Mouse (Mus musculus) CH12.LX (cell line): ENCODE results near the gene Gpx8. TPM values are rescaled to one million over a fixed set of nuclear protein-coding genes. Genes with fewer than 3 reads are reported as not detected.

Experiments used
- DNase-seq: peaks from one replicate; pipeline ENCODE4 v3.0.0-alpha.2; 2013; ENCODE audit errors: extremely low read depth
- H3K27ac ChIP-seq: 2 replicates; pipeline ENCODE4 v1.5.1; 2012; ENCODE audit warnings: low read depth, mild to moderate bottlenecking, control low read depth, moderate library complexity; ENCODE audit not compliant: insufficient read depth
- H3K27me3 ChIP-seq: replicated peaks from 2 replicates; pipeline ENCODE3; 2012; ENCODE audit warnings: inconsistent platforms
- H3K36me3 ChIP-seq, 2 experiments: replicated peaks in 1 of 2; 2 replicates each; pipeline versions ENCODE3 to v1.6.1; 2012; ENCODE audit warnings: inconsistent platforms in 1 of 2, low read length in 1 of 2, mild to moderate bottlenecking in 1 of 2, mixed read lengths in 1 of 2, moderate library complexity in 1 of 2; ENCODE audit not compliant: control insufficient read depth in 1 of 2, insufficient read depth in 1 of 2
- H3K4me1 ChIP-seq, 2 experiments: 2 replicates each; pipeline ENCODE4 v1.6.1; 2012; ENCODE audit warnings: inconsistent platforms in 1 of 2, moderate library complexity in 1 of 2; ENCODE audit not compliant: insufficient read depth in 2 of 2, control insufficient read depth in 1 of 2
- H3K4me2 ChIP-seq: 2 replicates; pipeline ENCODE4 v1.6.1; 2012; ENCODE audit warnings: low read depth, mild to moderate bottlenecking, control low read depth; ENCODE audit not compliant: poor library complexity, insufficient read depth, severe bottlenecking
- H3K4me3 ChIP-seq, 3 experiments: fragments of 150-350 bp in 1 of 3; sonication (generic) in 1 of 3; replicated peaks in 1 of 3; 2 replicates each; pipeline versions ENCODE3 to v1.5.1; 2011 to 2012; ENCODE audit warnings: low read depth in 2 of 3, low read length in 2 of 3, mild to moderate bottlenecking in 2 of 3, moderate library complexity in 2 of 3, control low read depth in 1 of 3, improper control_type of control experiment in 1 of 3, inconsistent platforms in 1 of 3, mixed read lengths in 1 of 3; ENCODE audit not compliant: poor library complexity in 1 of 3
- H3K79me2 ChIP-seq: replicated peaks from 2 replicates; pipeline ENCODE4 v1.6.1; 2012; ENCODE audit warnings: mild to moderate bottlenecking, moderate library complexity; ENCODE audit not compliant: control insufficient read depth, poor library complexity, insufficient read depth, severe bottlenecking; ENCODE audit errors: extremely low read depth
- H3K9ac ChIP-seq: 2 replicates; pipeline ENCODE4 v1.6.1; 2012; ENCODE audit warnings: low read depth, mild to moderate bottlenecking, control low read depth, moderate library complexity; ENCODE audit not compliant: insufficient read depth
- H3K9me3 ChIP-seq: replicated peaks from 2 replicates; pipeline ENCODE3; 2012; ENCODE audit warnings: low read length, inconsistent platforms, mixed read lengths
- BHLHE40 ChIP-seq: IDR thresholded peaks from 2 replicates; pipeline ENCODE4 v1.6.1; 2011; ENCODE audit warnings: mild to moderate bottlenecking, low read depth, low read length, improper control_type of control experiment
- CHD1 ChIP-seq: IDR thresholded peaks from 2 replicates; pipeline ENCODE4 v1.6.1; 2012; ENCODE audit warnings: low read depth, low read length, improper control_type of control experiment, inconsistent platforms
- CHD2 ChIP-seq: IDR thresholded peaks from 2 replicates; pipeline ENCODE4 v1.6.1; 2011; ENCODE audit warnings: low read length, improper control_type of control experiment
- E2F4 ChIP-seq: IDR thresholded peaks from 2 replicates; pipeline ENCODE4 v1.6.1; 2011; ENCODE audit warnings: low read depth, low read length, improper control_type of control experiment; ENCODE audit not compliant: insufficient replicate concordance
- ELF1 ChIP-seq: IDR thresholded peaks from 2 replicates; pipeline ENCODE4 v1.6.1; 2014; ENCODE audit warnings: low read depth, mild to moderate bottlenecking, inconsistent platforms, low read length, improper control_type of control experiment
- EP300 ChIP-seq: IDR thresholded peaks from 2 replicates; pipeline ENCODE4 v1.6.1; 2011; ENCODE audit warnings: low read length, improper control_type of control experiment
- GABPA ChIP-seq: IDR thresholded peaks from 2 replicates; pipeline ENCODE4 v1.6.1; 2012; ENCODE audit warnings: low read depth, low read length, improper control_type of control experiment, inconsistent platforms; ENCODE audit not compliant: insufficient replicate concordance
- HCFC1 ChIP-seq: IDR thresholded peaks from 2 replicates; pipeline ENCODE4 v1.6.1; 2012; ENCODE audit warnings: low read depth, mild to moderate bottlenecking, inconsistent platforms, low read length, improper control_type of control experiment
- IRF4 ChIP-seq: IDR thresholded peaks from 2 replicates; pipeline ENCODE4 v1.6.1; 2014; ENCODE audit warnings: low read depth, mild to moderate bottlenecking, inconsistent platforms, low read length, improper control_type of control experiment
- JUND ChIP-seq: conservative IDR thresholded peaks from 2 replicates; pipeline ENCODE4 v1.6.1; 2011; ENCODE audit warnings: low read depth, low read length, improper control_type of control experiment
- MAX ChIP-seq: IDR thresholded peaks from 2 replicates; pipeline ENCODE4 v1.6.1; 2011; ENCODE audit warnings: low read length, improper control_type of control experiment
- MAZ ChIP-seq: IDR thresholded peaks from 2 replicates; pipeline ENCODE4 v1.6.1; 2012; ENCODE audit warnings: low read depth, mild to moderate bottlenecking, inconsistent platforms, low read length, improper control_type of control experiment, moderate library complexity
- MXI1 ChIP-seq: IDR thresholded peaks from 2 replicates; pipeline ENCODE4 v1.6.1; 2011; ENCODE audit warnings: mild to moderate bottlenecking, low read depth, low read length, improper control_type of control experiment
- NELFE ChIP-seq: IDR thresholded peaks from 2 replicates; pipeline ENCODE4 v1.6.1; 2011; ENCODE audit warnings: low read depth, low read length, improper control_type of control experiment
- RAD21 ChIP-seq: IDR thresholded peaks from 2 replicates; pipeline ENCODE4 v1.6.1; 2011; ENCODE audit warnings: low read depth, mild to moderate bottlenecking, low read length, improper control_type of control experiment, moderate library complexity
- SMC3 ChIP-seq: IDR thresholded peaks from 2 replicates; pipeline ENCODE4 v1.6.1; 2011; ENCODE audit warnings: low read depth, low read length, improper control_type of control experiment
- TCF12 ChIP-seq: IDR thresholded peaks from 2 replicates; pipeline ENCODE4 v1.6.1; 2014; ENCODE audit warnings: low read depth, mild to moderate bottlenecking, inconsistent platforms, low read length, improper control_type of control experiment
- USF1 ChIP-seq: IDR thresholded peaks from 2 replicates; pipeline ENCODE4 v1.6.1; 2014; ENCODE audit warnings: low read depth, mild to moderate bottlenecking, inconsistent platforms, low read length, improper control_type of control experiment
- USF2 ChIP-seq: conservative IDR thresholded peaks from 2 replicates; pipeline ENCODE4 v1.6.1; 2011; ENCODE audit warnings: low read depth, low read length, improper control_type of control experiment
- ZC3H11A ChIP-seq: IDR thresholded peaks from 2 replicates; pipeline ENCODE4 v1.6.1; 2012; ENCODE audit warnings: low read depth, mild to moderate bottlenecking, inconsistent platforms, low read length, improper control_type of control experiment
- ZKSCAN1 ChIP-seq: IDR thresholded peaks from 2 replicates; pipeline ENCODE4 v1.6.1; 2012; ENCODE audit warnings: low read depth, inconsistent platforms, low read length, improper control_type of control experiment, borderline replicate concordance
- ZNF384 ChIP-seq: IDR thresholded peaks from 2 replicates; pipeline ENCODE4 v1.6.1; 2012; ENCODE audit warnings: low read depth, low read length, improper control_type of control experiment, inconsistent platforms
- dilution Hi-C: fragments of 300-500 bp; cut with MboI; formaldehyde crosslinking; loops from 2 replicates; pipeline ENCODE4 v1.14.3; 2020; ENCODE audit warnings: low sequenced_read_pairs; ENCODE audit not compliant: extremely low pct_unique_long_range_greater_than_20kb, extremely low pct_ligation_motif_present
- in situ Hi-C: fragments of 300-500 bp; cut with MboI; formaldehyde crosslinking; loops from 3 replicates; pipeline ENCODE4 v1.14.3; 2019; ENCODE audit warnings: low sequenced_read_pairs, low pct_ligation_motif_present, low pct_unique_long_range_greater_than_20kb, mixed read lengths
- polyA plus RNA-seq: library from polyadenylated mRNA; unstranded; fragments of >175 nt; gene quantifications from 2 replicates; pipeline ENCODE4 v1.2.1, GENCODE M21; 2012; ENCODE audit warnings: low read depth; ENCODE audit not compliant: insufficient read length
- total RNA-seq, 2 experiments: library from RNA; depleted of rRNA; stranded (reverse); fragments of 300-350 nt in 1 of 2; fragments of >200 nt in 1 of 2; gene quantifications; 2 replicates each; pipeline ENCODE4 v1.2.3; 2012 to 2014

Gpx8 gene
- total and polyA plus RNA-seq, 3 experiments: not detected

DNA sequence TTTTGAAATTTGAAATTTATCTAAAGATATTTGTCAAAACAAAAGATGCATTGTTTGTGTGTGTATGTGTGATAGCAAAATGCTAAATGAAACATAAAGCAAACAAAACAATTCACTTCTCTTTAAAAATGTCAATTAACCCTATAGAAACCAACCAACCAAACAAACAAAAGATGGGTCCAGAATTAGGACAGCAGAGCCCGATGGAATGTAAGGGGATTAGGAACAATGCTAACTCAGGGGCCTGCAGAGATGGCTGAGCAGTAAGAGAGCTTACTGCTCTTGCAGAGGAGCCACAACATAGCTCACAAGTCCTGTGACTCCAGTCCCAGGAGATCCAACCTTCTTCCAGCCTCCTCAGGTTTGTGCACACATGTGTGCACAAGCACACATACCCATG is 35.9 kb upstream of the Gpx8 start:
- Histone ChIP-seq H3K4me3 (no peak overlapping the region), H3K36me3 (no peaks in the 10 kb centered on the region), H3K27ac (no peak overlapping the region), H3K79me2 (no peaks in the 10 kb centered on the region), H3K27me3 (no peaks in the 10 kb centered on the region), H3K4me2 (no peak overlapping the region), H3K4me1 (no peaks in the 10 kb centered on the region), H3K9ac (no peak overlapping the region), H3K9me3 (no peaks in the 10 kb centered on the region)
- TF ChIP-seq NELFE (no peak), JUND (no peak), EP300 (no peak)
- no peak for DNase-seq
- in situ Hi-C loops: no loop called here
- dilution Hi-C loops: no loop called here

DNA sequence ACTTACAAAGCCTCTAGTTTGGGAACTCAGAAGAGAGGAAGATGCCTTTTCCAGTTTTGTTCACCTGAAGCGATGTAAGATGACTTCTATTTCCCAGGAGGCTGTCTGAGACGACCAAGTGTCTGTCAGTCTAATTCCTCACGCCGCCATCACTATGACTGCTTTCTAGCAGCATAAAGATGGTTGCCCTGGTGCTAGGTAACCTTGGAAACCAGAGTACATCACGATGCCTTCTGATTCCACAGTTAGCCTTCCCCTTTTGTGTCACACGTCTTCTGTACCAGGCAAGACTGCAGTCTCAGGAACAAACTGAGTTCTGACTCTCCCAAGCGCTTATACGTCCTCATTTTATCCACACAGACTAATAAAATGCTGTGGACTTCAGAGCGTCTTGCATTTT is 32.8 kb upstream of the Gpx8 start:
- in situ Hi-C loops (no loop called here), dilution Hi-C loops (no loop called here)
- no peaks in the 10 kb centered on the region for H3K27me3 ChIP-seq
- H3K36me3 ChIP-seq: no peaks in the 10 kb centered on the region
- TF ChIP-seq NELFE (no peak), HCFC1 (no peak), EP300 (no peak), RAD21 (no peak), ZC3H11A (no peak), IRF4 (no peak), MXI1 (no peak)
- DNase-seq: no peak
- H3K9me3 ChIP-seq: no peaks in the 10 kb centered on the region
- H3K79me2 ChIP-seq: no peaks in the 10 kb centered on the region
- no peak overlapping the region for H3K9ac ChIP-seq
- H3K4me2 ChIP-seq: no peak overlapping the region
- no peaks in the 10 kb centered on the region for H3K4me1 ChIP-seq
- no peak overlapping the region for H3K4me3 ChIP-seq
- H3K27ac ChIP-seq: no peak overlapping the region

DNA sequence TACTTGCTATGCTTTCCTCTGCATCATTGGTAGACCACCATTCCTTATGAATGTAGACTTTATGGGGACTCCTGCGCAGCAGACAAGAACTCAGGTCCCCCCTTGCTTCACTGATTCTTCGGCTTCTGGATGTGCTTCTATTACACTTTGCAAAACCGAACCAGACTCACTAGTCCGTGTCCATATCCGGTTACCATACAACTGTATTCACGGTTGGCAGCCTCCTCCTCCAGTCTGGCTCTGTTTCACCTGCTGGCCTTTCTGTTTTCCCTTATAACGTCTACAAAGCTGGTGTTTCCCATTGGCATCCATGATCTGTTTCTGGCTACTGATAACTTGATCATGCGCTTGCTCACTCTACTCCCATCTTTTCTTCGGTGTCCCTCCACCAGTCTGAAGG is 18.3 kb upstream of the Gpx8 start:
- TF ChIP-seq BHLHE40 (no peak), E2F4 (no peak), CHD2 (no peak), TCF12 (no peak), MAZ (no peak), GABPA (no peak), MAX (no peak), USF1 (no peak), USF2 (no peak), HCFC1 (no peak), ELF1 (no peak), MXI1 (no peak), ZNF384 (no peak), CHD1 (no peak), ZKSCAN1 (no peak), SMC3 (no peak)
- Histone ChIP-seq H3K9ac (no peak overlapping the region), H3K4me2 (0 out of 2 replicates have a peak overlapping the region, but pooled peaks have one; percentile 5), H3K9me3 (no peaks in the 10 kb centered on the region), H3K27me3 (no peaks in the 10 kb centered on the region), H3K27ac (no peak overlapping the region), H3K79me2 (no peaks in the 10 kb centered on the region), H3K4me1 (no peaks in the 10 kb centered on the region), H3K4me3 (no peak overlapping the region), H3K36me3 (no peaks in the 10 kb centered on the region)
- no peak for DNase-seq
- in situ Hi-C loops (no loop called here), dilution Hi-C loops (no loop called here)
